Mouse (Mus musculus): Measurements from ENCODE around the gene Mrgprb5. TPM values are rescaled to one million over a fixed set of nuclear protein-coding genes. Genes with fewer than 3 reads are reported as not detected.
"Not testable (repeated sequence)": the region's sequence is repeated elsewhere in the genome, so short reads cannot be mapped to it uniquely, and the experiment has no call there.

The Mrgprb5 gene
- polyA plus RNA-seq (2016; fragmentation: Nextera tagmentation; extraction: Ambion mirVana): not detected in 2 replicates

DNA sequence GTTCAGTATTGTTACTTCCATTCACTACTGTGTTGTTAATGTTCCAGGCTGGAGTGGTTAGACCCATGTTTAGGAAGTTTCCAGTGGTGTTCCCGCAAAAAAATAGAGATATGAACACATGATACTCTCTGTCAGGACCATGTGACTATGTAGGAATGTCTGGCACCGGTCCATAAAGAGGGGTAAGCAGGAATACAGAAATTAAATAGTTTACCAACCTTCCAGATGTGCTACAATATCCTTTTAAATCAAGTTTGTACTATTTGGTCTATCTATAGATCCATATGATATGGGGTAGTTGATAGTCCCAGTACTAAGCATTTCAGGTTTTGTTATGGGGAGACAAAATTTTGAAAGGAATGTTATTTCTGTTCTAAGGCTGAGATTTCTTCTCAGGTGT, at the start of gene Mrgprb5:
Mrgprb5 (minus strand) TSS at position 101 of the 400 bp plus-strand sequence.
- H3K4me3 ChIP-seq: no peak within 1 kb of the TSS
- no peak within 1 kb of the TSS for H3K27ac ChIP-seq

DNA sequence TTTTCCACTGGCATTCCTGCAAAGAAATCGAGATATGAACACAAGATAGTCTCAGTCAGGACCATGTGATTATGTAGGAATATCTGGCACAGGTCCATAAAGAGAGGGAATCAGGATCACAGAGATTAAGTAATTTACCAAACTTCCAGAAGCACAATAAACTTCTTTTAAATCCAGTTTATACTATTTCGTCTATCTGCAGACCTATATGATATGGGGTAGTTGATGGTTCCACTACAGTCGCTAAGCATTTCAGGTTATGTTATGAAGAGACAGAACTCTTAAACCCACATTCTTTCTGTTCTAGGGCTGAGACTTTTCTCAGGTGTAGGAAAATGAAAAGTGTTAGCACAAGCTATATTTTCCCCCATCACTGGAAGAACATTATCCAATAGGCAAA, 30.4 kb upstream of the Mrgprb5 start, which contains the start of gene Mrgprb4:
Mrgprb4 (minus strand) TSS at position 101 of the 400 bp plus-strand sequence.
- DNase-seq (ENCODE audit: extremely low spot score, low spot score): no peak
- H3K27me3 ChIP-seq (ENCODE audit: poor library complexity, severe bottlenecking): no peaks in the 10 kb centered on the region
- H3K4me1 ChIP-seq: no peaks in the 10 kb centered on the region
- no peak within 1 kb of the TSS for H3K27ac ChIP-seq
- peaks cover 12% of the 10 kb centered on the region; the same call in 1 of the 2 replicates for H3K9me3 ChIP-seq
- no peak within 1 kb of the TSS for H3K4me3 ChIP-seq
- H3K36me3 ChIP-seq (replicated peaks): no peaks in the 10 kb centered on the region
- 90% methylated on average over 3 of the region's 3 CpGs for WGBS

More for the DNA sequence above, at the start of gene Mrgprb5:
- Histone ChIP-seq H3K36me3 (replicated peaks) (no peaks in the 10 kb centered on the region), H3K4me1 (no peaks in the 10 kb centered on the region), H3K27me3 (ENCODE audit: poor library complexity, severe bottlenecking) (no peaks in the 10 kb centered on the region), H3K9me3 (no peaks in the 10 kb centered on the region)
- no peak for DNase-seq (ENCODE audit: extremely low spot score, low spot score)
- WGBS: 84% methylated on average over 2 of the region's 2 CpGs

DNA sequence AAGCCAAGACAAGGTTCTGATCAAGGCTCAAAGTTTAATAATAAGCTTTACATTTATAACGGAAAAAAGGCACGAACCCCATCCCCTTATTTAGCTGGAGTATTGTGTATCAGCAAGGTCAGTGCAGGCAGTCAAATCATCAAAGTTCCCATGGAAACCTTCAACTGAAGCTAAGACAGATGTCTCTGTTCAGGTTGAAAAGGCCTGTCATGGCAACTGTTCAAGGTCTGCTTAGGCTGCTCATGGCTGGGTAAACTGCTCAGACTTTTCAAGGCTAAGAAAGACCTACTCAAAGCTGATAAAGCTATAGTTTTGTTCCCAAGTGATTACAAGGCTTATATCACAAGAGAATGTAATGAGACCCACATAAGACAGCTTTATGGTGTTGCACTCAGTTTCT, 1.3 kb downstream of the Mrgprb5 start:
- Histone ChIP-seq H3K36me3 (replicated peaks) (no peaks in the 10 kb centered on the region), H3K4me3 (no peak overlapping the region), H3K27me3 (ENCODE audit: poor library complexity, severe bottlenecking) (no peaks in the 10 kb centered on the region), H3K4me1 (no peaks in the 10 kb centered on the region), H3K27ac (no peak overlapping the region), H3K9me3 (no peaks in the 10 kb centered on the region)
- DNase-seq (ENCODE audit: extremely low spot score, low spot score): no peak
- WGBS: 91% methylated on average over 2 of the region's 2 CpGs

DNA sequence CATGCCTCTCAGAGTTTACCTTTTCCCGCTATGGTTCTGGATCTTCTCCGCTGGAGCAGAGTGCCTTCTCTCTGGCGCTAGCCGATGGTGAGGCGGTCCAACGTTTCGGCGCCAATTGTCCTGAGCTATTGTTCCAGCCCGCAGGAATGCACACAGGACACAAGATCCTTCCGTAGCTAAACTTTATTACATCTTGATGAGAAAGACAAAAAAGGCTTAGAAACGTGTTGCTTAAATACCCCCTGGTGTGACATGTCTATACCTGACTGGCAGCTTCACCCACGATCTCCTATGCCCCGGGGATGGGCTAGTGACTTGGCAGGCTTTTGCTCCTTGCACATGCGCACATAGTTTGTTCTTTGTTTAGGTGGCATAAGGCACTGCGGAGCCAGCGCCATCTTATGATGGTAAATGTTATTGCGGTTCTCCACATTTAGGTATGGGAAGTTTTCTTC, 30.5 kb downstream of the Mrgprb5 start:
- Histone ChIP-seq H3K4me3 (peak overlapping the region; percentile 61), H3K27ac (peak overlapping the region; percentile 92), H3K9me3 (peaks cover 34% of the 10 kb centered on the region), H3K27me3 (ENCODE audit: poor library complexity, severe bottlenecking) (no peaks in the 10 kb centered on the region), H3K4me1 (peaks cover 9% of the 10 kb centered on the region), H3K36me3 (replicated peaks) (peaks cover 3% of the 10 kb centered on the region; the same call in 1 of the 2 replicates)
- 3% methylated on average over 17 of the region's 17 CpGs for WGBS
- peak; percentile 72 for DNase-seq (ENCODE audit: extremely low spot score, low spot score)

DNA sequence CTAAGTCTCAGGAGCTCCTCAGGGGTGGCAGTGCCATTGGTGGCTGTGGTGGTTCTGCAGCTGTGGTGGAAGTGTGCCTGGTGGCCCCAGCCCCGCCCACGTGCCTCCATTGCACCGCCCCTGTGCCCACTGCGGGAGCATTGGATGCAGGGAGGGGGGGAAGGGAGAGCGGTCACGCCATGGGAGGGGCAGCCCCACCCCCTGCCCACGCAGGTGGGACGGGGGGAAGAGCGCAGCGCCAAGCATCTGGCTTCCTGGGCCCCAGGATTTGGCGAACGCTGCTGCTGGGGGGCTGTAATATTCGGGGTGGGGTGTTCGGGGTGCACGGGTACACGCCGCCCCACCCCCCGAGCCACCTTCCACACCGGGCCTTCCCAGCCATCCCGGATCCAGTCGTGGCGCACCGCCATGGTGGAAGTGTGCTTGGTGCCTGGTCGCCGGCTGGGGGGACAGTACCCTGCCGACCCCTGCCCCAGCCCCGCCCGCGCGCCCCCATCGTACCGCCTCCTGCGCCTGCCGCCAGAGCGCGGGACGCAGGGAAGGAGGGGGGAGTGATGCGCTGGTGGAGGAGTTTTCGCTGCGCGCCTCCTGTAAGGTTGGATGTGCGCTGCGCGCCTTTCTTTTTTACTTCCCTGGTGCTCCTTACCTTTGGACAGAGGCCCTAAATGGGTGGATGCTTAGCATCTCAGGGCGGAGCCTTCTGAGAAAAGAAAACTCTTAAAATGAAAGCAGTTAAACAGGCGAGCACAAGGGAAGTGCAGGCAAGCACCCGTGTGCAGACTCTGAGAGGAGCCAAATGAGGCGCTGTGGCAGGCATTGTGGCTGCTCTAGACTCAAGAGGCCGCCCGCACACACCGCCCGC, 31.4 kb downstream of the Mrgprb5 start:
- Histone ChIP-seq H3K36me3 (replicated peaks) (peaks cover 3% of the 10 kb centered on the region; the same call in 1 of the 2 replicates), H3K4me1 (peaks cover 9% of the 10 kb centered on the region), H3K4me3 (peak overlapping the region; percentile 61), H3K9me3 (peaks cover 34% of the 10 kb centered on the region), H3K27me3 (ENCODE audit: poor library complexity, severe bottlenecking) (no peaks in the 10 kb centered on the region), H3K27ac (peak overlapping the region; percentile 92)
- 4% methylated on average over 50 of the region's 52 CpGs for WGBS
- DNase-seq (ENCODE audit: extremely low spot score, low spot score): peak; percentile 63

DNA sequence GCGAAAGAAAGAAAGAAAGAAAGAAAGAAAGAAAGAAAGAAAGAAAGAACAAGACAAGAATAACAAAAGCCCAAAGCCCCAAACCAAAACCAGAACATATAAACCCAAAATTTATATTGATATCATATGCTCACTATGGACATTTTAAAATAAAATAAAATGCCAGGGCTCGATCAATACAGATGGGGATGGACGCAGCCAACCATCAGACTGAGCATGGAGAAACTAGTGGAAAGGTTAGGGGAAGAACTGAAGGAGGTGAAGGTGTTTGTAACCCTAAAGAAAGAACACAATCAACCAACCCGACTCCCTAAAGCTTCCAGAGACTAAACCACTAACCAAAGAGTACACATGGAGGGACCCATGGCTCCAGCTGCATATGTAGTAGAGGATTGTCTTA, 36.1 kb downstream of the Mrgprb5 start:
- Histone ChIP-seq H3K4me1 (peaks cover 7% of the 10 kb centered on the region), H3K36me3 (replicated peaks) (peaks cover 3% of the 10 kb centered on the region; the same call in 1 of the 2 replicates), H3K27me3 (ENCODE audit: poor library complexity, severe bottlenecking) (no peaks in the 10 kb centered on the region), H3K9me3 (peaks cover 8% of the 10 kb centered on the region), H3K4me3 (no peak overlapping the region), H3K27ac (no peak overlapping the region)
- DNase-seq (ENCODE audit: extremely low spot score, low spot score): no peak
- WGBS: 69% methylated on average over 4 of the region's 4 CpGs

DNA sequence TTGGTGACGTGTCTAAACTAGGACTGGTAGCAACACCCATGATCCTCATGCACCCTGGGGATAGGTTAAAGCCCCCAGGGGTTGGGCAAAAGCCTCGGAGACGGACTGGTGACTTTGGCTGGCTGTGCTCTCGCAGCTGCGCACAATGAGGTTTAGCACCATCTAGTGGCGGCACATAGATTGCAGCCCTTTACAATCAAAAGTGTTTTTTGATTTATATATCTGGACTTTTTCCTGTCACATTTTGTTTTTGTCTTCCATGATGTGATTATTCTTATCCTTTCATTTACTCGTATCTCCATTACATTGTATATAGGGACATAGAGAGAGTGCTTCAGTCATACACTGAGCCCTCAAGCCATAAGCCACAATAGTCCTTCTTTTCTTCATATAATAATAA, 36.6 kb downstream of the Mrgprb5 start:
- H3K27me3 ChIP-seq (ENCODE audit: poor library complexity, severe bottlenecking); DNase-seq (ENCODE audit: extremely low spot score, low spot score); H3K4me1 ChIP-seq; H3K9me3 ChIP-seq; H3K36me3 ChIP-seq (replicated peaks): not testable (repeated sequence)
- peak overlapping the region; percentile 50 for H3K4me3 ChIP-seq
- 0 out of 2 replicates have a peak overlapping the region, but pooled peaks have one; percentile 88 for H3K27ac ChIP-seq
- WGBS: 2% methylated on average over 6 of the region's 7 CpGs

DNA sequence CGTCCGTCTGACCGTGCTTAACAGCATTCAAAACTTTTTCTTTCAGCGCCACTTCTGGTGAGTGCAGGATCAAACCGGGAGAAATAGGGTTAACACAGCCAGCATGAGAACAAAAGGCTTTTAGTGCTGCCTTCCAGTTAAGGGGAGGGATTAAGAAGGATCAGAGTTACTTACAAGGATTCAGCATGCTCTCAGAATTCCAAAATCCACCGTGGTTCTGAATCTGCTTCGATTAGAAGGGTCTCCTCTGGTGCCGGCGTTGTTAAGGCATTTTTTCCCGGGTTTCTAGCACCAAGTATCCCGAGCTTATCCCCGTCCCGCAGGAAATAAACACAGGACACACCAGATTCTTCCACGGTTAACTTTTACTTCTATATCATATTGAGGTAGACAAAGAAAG, 37.0 kb downstream of the Mrgprb5 start:
- peak overlapping the region; percentile 88 for H3K27ac ChIP-seq
- not testable (repeated sequence) for H3K36me3 ChIP-seq (replicated peaks); H3K4me1 ChIP-seq; H3K9me3 ChIP-seq; H3K27me3 ChIP-seq (ENCODE audit: poor library complexity, severe bottlenecking)
- WGBS: under 1% methylated on average over 11 of the region's 14 CpGs
- peak overlapping the region; percentile 50 for H3K4me3 ChIP-seq
- peak; percentile 29 for DNase-seq (ENCODE audit: extremely low spot score, low spot score)

DNA sequence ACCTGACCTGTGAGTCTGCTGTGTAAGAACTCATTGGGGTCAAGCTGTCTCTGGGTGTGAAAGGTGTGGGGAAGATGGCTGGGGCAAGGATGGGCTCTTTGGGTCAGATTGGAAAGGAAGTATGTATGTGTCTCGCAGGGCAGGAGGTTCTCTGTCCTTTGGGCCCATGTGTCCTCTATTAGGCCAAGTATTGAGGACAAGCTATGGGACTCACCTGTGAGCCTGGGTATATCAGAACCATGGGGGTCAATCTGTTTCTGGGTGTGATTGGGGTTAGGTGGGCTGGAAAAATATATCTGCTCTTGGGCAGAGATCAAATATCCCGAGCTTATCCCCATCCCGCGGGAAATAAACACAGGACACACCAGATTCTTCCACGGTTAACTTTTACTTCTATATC, 45.0 kb downstream of the Mrgprb5 start:
- DNase-seq (ENCODE audit: extremely low spot score, low spot score): no peak
- Histone ChIP-seq H3K4me3 (no peak overlapping the region), H3K36me3 (replicated peaks) (no peaks in the 10 kb centered on the region), H3K4me1 (no peaks in the 10 kb centered on the region), H3K27me3 (ENCODE audit: poor library complexity, severe bottlenecking) (no peaks in the 10 kb centered on the region), H3K9me3 (no peaks in the 10 kb centered on the region), H3K27ac (no peak overlapping the region)
- 88% methylated on average over 5 of the region's 5 CpGs for WGBS

Other genes with a start within 250 kb of the Mrgprb5 start
- not detected in 2 replicates for gene Mrgpra4, start 186.9 kb downstream of the Mrgprb5 start, polyA plus RNA-seq (2016; fragmentation: Nextera tagmentation; extraction: Ambion mirVana)
- not detected in 2 replicates for gene Mrgprx1, start 141.4 kb downstream of the Mrgprb5 start, polyA plus RNA-seq (2016; fragmentation: Nextera tagmentation; extraction: Ambion mirVana)
- gene Mrgprb4, start 30.3 kb upstream of the Mrgprb5 start, polyA plus RNA-seq (2016; fragmentation: Nextera tagmentation; extraction: Ambion mirVana): not detected in 2 replicates
- gene Mrgprb8, start 219.5 kb upstream of the Mrgprb5 start, polyA plus RNA-seq (2016; fragmentation: Nextera tagmentation; extraction: Ambion mirVana): not detected in 2 replicates

Data from forebrain, embryonic 10.5 days (tissue).